Mouse (Mus musculus) right cerebral cortex, postnatal 10 days (tissue): ENCODE measurements around the gene Znhit6.

Experiments used
- DNase-seq, 2 experiments: peaks; one replicate each; pipeline ENCODE4 v3.0.0; 2021; ENCODE audit warnings: low spot score in 2 of 2

Znhit6 gene

DNA sequence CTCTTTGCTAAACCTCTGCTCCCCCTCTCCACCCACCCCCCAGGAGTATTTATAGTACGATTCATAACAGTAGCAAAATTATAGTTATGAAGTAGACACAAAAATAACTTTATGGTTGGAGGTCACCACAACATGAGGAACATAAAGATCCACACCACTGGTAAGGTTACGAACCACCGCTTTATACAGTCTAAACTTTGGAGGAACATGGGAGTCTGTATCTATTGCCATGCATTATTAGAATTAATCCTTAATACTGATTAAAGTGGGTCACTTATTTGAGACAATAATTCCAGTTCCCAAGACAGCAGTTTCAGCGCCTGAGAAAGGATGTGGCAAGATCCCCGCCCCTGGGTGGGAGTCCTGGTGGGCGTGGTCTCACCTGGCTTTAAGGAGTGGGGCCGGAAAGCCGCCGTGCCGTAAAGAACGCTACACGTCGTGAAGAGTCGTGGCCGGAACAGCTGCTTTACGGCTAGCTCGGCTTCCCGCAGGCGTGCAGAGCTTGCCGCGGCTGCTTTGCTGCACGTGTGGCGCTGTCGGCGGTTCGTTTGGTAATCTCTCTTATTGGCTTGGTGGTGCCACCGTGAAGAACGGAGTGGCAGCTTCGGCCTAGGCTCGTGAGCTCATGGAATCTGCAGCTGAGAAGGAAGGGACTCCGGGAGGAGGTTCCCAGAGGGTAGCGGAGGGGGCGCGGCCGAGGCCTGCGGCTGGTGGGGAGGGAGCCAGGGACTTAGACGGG lies at the start of gene Znhit6:
Znhit6 (plus strand) TSS at position 463 of the 739 bp plus-strand sequence.
- DNase-seq, result peak; percentile 97

DNA sequence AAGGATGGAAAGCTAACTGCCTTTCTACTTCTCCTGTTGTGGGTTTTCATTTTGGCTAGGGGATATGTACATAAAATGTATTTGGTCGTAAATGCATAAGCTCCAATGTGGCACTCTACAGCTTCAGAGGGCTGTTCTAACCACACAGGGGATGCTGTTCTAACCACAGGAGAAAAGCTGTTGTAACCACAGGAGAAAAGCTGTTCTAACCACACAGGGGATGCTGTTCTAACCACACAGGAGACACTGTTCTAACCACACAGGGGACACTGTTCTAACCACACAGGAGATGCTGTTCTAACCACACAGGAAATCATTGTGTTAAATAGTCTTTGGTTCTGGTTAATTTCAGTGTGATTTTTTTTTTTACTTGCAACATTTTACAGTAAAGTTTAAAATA lies 38.1 kb upstream of the Znhit6 start:
- DNase-seq, result no peak

DNA sequence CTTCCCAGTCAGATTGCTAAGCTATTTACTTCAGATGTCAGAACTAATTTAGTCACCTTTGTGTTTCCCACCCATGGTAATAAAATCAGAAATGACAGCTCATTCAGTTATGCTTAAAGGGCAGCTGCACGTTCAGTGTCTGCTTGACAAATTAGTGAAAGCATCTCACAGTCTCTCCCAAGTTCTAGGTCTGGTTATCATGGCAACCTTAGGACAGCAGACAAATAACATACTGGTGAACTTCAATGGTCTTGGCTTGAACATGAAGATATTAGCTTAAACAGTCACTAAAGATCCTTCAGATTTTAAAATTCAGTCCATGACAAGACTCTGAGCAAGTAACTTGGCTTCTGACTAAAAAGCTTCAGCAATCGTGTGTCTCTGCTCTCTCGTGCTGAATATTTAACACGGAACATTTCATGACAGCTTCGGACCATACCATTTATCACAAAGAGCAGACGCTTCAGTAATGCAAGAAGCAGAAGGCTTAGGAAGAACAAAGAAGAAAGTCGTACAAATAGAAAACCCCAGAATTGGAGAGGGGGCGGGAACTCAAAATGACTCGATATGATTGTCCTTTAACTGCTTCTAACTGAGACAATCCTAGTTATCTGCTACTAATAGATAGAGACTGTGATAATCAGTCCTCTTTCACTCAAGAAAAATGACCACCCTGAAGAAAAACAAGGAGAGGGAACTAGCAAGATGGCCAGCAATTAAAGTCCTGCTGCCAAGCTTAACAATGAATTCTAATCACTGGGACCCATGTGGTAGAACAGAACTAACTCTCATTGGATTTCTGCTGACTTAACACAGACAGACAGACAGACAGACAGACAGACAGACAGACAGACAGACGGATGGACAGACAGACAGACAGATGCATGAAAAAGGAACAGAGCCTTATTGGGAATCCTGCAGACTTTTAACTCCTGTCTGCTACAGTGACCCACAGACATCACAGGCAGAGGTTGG lies 27.3 kb upstream of the Znhit6 start:
- DNase-seq, result no peak

DNA sequence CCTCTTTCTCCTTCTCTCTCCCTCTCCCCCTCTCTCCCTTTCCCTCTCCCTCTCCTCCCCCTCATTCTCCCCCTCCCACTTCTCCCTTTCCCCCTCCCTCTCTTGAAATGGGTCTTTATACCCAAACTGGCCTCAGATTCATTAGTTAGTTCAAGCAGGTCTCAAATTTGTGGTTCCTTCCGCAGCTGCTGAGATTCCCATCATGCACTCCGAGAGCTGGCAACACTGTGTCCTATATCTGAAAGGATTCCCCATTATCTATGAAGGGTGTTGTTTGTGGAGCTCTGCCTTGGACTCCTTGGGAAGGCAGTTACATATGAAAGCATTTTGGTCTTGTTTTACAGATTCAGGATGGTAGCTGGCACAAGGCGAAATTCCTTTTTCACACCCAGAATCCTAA lies 25.8 kb upstream of the Znhit6 start:
- peak; percentile 34 for DNase-seq

DNA sequence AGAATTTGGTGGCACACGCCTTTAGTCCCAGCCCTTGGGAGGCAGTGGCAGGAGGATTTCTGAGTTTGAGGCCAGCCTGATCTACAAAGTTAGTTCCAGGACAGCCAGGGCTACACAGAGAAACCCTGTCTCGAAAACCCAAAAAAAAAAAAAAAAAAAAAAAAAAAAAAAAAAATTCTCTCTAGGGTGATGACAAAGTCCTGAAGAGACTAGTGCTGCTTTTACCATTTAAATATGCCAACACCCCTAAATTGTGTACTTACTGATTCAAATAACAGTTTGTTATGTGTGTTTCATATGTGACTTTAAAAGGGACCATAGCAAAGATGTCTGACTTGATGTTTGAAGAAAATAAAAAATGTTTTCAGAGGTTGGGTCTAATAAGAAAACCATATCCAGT lies 21.6 kb upstream of the Znhit6 start:
- DNase-seq, result no peak

DNA sequence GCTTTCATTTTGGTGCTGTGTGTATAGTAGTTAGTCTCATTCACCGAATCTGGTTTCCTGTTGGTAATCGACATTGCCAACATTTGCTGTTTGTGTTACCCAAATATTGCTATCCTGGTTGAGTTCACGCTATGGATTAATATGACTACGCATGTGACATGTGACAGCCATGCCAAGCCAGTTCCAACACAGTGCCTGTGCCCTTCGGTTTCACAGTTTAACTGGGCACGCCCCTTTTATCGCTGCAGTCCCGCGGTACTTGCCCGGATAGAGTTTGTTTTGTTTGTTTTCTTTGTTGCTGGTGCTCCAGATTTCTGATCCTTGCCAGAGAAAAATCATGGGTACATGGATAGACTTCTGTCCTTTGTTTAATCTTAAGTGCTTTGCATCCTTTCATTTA lies 19.8 kb upstream of the Znhit6 start:
- DNase-seq, result no peak

DNA sequence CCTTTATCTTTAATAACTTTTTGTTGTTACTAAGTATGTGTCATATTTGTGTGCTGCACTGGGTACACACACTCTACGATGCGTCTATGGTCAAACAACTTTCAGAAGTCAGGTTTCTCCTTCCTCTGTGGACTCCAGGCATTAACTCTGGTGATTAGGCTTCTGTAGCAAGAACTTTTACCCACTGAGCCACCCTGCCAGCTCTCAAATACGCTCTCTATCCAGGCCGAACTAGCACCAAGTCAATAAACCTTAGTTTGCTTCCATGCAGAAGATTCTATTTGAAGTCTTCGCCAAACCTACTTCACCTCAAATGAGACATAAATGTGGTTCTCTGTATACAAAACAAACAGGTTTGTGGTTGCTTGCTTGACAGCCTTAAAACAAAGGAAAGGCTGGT lies 16.3 kb upstream of the Znhit6 start:
- no peak for DNase-seq

DNA sequence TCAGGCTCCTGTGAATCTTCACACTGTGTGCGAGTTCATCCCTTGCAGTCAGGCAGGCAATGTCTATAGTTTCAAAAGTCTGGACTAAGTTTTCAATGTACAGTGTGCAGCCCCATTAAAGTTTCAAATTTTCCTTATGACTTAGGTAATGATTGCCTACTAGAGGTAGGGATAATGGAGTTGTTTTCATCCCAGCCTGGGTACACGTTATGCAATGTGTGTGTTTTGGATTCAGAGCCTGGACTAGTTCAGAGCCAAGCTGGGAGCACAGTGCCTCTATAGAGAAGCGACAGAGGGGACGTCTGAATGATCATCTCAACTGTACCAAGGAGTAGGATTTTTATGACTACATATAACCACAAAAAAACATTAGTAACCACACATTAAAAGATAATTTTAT lies 15.9 kb upstream of the Znhit6 start:
- no peak for DNase-seq

DNA sequence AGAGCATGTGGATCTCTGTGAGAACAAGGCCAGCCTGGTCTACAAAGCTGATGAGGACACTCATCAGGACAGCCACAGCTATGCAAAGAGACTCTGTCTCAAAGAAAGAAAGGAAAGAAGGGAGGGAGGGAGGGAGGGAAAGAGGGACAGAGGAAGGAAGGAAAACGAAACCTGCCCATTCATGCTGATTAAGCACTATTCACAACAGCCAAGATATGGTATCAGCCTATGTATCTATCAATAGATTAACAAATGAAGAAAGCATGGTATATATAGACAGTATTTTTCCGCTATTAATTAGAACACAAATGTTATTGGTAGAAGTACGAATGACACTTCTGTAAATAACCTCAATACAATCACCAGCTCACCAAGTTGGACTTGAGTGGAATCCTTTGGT lies 1.5 kb upstream of the Znhit6 start:
- no peak for DNase-seq

DNA sequence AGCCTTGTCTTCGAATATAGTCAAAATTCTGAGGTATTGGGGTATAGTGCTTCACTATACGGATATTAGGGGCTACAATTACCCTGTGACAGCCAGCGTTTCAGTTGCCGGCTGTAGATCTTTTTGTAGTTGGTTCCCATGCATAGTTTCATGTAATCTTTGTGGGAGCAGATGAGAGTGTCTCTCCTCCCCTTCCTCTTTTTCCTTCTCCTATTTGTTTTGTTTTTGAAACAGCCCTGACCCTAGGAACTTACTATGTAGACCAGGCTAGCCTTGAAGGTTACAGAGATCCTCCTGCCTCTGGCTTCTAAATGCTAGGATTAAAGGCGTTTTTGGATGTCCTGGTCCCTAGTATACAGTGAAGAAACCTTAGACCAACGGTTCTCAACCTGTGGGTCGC lies 665 bp upstream of the Znhit6 start:
- no peak for DNase-seq

DNA sequence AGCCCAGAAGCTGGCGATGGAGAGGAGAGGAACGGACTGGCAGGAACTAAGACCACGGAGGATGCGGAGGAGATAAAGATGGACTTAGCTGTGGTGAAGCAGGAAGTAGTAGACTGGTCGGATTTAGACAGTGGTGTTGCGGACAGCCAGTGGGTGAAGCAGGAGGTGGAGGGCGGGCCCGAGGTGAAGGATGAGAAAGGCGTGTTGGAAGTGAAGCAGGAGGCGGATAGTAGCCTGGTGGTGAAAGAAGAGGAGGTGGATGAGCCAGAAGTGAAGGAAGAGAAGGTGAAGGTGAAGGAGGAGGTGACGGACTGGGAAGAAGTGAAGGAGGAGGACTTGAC lies 447 bp downstream of the Znhit6 start:
- DNase-seq, result no peak

DNA sequence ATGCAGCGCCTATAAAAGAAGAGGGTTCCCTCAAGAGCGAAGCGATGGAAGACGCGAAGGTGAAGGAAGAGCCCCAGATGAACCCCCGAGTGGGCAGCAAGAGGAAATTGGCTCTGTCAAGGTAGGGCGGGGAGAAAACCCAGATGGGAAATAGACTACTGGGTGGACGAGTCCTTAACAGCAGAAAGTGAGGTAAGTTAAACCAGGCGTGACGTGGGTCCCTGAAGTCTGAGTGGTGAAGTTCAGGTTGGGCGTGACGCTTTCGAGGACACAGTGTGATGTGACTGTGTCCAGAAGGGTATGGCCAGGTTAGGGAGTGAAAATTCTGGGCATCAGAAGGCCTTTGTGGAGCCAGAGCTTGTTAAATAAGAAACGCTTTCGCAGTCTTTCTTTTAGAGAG lies 871 bp downstream of the Znhit6 start:
- no peak for DNase-seq

DNA sequence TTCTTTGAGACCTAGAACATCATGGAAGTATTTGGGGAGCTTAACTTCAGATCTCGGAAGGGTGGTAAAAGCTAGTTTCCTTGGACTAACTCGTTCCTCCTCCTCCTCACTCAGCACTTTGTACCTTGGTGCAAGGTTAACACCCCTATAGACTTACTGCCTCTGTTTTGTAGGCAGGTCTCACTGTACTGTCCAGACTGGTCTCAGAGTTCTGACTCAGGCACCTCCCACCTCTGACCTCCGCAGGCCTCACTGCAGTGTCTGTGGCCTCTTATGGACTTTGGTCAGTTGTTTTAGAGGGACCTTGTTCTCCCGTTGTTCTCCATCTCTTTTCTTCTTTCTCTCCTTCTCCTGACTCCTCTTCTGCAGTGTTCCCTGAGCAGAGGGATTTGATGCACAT lies 7.0 kb downstream of the Znhit6 start:
- no peak for DNase-seq

DNA sequence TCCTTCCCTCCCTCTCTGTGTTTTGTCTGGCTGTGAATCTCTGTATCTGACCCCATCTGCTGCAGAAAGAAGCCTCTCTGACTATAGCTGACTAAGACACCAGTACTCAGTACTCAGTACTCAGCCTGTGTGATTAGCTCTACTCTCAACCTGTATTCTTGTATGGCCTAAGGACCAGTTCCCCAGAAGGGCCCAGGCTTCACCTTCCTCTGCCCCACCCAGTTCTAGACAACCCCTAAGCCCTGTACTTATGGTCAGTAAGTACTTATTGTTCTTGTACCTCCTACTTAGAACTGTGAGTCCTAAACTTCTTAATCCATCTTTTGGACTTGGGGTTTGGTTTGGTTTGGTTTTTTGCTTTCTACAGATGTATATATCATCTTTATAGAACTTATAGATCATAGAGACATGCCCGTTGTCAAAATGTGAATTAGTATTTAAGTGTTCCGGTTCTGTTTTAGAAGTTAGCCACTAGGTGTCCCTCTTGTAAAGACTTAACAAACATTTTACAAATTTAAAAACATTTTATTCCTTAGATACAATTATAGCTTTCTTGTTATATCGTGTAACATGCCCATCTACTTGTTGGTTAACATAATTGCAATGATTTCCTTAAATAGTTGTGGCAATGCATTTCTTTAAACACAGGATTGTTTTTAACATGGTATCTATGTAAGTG lies 7.7 kb downstream of the Znhit6 start:
- DNase-seq, result no peak

DNA sequence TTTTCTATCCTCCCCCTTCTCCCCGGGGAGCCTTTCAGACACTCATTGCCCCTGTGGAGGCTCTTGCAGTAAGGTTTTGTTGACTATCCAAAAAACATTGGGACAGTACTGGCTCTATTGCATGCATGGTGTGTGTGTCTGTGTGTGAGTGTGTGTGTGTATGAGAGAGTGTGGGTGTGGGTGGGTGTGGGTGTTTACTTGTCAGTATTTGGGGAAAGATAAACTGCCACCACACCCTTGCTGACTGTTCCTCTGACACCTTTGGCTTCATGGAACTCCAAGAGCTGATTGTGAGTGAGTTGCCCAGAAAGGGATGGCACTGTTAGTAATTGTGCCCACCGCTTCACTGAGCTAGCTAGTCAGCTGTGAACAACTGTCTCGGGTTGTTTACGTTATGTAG lies 14.6 kb downstream of the Znhit6 start:
- DNase-seq, result no peak

DNA sequence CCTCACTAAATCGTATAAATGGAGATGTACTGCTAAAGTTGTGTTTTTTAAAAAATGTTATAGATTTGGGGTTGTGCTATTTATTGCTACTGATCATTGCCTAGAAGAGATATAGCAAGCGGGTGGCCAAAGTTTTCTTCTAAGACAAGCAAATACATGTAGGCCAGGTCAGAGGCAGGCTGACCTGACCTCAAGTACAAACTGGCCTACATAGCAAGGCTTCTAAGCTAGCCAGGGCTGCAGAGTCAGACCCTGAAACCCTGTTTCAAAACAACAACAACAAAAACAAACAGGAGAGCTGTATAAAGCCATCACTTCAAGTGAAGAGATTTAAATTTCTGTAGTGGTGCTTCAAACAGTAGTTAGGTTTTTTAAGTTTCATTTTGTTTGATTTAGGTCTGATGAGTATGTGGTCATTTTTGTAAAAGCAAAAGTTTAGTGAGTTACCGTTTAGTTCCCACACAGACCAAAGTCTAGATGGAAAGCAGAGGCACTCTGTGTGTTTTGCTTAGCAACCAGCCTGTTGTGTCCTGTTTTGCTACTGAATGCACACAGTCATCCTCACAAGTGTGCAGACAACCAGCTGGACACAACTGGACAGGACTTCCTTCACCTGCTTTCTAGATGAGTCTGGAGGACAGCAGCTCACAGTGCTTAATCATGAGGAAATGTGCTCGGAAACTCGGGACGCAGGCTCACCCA lies 16.0 kb downstream of the Znhit6 start:
- no peak for DNase-seq

DNA sequence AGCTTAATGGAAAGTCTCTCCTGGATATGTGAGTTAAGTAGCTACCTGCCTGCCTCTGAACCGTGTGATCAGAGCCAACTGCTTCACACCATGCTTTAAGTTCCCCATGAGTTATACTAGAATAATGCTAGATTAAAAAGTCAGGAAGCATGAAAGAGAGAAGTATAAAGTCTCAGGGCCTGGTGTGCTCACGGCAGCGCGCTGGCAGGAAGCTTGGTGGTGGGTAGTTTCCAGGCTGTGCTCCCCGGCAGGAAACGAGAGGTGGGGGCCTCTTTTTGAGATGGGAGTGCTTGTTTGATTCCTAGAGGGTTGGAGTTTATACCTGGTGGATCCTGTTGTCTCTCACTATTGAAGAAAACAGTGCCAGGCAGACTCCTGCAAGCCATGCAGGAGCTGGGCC lies 19.3 kb downstream of the Znhit6 start:
- no peak for DNase-seq

DNA sequence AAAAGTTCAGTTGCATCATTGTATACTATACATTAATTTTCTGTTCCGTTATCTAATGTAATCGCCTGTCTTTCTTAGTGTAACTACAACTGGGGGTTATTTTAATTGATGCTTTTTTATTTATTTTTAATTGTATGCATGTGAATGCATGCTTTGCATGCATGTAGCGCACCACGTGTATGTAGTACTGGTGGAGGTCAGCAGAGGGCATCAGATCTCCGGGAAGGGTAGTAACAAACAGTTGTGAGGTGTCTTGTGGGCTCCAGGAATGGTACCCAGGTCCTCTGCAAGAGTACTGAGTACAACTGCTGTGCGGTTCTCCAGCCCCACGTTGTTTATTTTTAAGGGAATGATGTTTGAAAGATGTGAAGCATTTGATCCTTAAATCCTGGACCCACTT lies 23.1 kb downstream of the Znhit6 start:
- DNase-seq, result no peak

DNA sequence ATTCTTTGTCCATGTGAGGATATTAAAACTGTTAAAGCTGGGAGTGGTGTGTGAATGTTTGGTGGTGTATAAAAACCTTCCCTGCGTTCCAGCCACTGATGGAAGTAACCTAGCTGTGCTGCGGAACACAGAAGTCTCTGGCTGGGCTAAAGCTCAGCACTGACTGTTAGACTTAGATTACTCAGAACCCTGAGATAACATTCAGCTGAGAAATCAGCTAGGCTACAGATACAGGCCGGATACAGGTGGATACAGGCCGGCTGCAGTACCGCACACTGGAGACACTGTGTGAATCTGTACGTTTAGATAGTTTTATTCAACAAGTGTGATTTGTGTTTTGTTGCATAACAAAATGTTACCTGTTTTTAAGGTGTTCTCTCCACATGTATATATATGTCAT lies 24.8 kb downstream of the Znhit6 start:
- no peak for DNase-seq

DNA sequence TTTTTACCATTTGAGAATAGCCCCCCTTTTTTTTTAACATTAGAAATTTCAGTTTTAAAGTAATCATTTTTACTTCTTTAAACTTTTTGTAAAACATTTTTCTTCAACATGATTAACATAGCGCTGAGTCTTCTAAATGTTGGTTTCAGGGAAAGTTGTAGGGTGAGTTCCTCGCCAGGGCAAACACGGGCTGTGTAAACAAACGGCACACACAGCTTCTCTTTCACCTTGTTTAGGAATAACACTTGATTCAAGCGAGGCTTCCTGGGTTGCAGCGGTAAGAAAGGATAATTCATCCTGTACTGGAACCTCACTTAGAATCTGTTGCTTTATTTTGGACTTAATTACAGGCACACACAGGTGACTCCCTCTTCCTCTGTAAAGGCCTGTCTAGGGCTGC lies 25.3 kb downstream of the Znhit6 start:
- DNase-seq, result no peak

DNA sequence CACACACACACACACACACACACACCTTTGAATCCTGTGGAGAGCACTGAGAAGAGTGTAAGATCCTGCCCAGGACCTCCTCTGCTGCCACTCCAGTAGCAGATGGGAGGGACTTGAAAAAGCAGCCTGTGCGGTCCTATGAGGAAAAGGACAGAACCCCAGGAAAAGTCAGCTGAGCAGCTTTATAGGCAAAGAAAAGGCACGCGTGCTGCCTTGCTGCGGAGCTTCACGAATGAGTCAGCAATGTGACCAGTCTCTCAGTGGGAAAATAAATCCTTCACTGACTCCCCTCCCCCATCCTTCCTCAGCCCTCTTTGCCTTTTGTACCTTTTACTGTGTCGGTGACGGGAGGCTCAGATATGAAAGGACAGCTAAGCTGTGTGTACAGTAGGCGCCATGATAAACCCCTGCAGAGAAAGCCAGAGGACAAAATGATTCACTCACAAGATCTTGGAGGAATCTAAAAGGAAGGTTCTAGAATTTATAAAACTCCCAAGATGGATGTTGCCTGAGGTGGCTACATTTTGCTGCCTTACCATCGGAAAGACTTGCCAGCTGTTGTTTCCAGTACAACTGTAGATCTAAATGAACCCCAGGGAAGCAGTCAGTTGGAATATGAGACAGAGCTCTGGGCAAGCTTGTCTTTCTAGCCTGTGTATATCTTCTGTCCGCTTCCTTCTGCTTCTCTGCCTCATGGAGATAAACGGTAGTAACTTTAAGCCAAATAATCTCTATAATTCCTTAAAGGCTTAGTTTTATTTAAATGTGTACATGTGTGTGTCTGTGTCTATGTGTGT lies 26.6 kb downstream of the Znhit6 start:
- DNase-seq, result no peak
